ENCODE assay signal across 7 mouse cellular contexts in genomic region chr2:154892201-154893044, GRCm38 (mm10). TPM values are rescaled to one million over a fixed set of nuclear protein-coding genes. Genes with fewer than 3 reads are reported as not detected.
DNase-seq lines count a peak whose midpoint lies in the region; ATAC-seq lines count a peak whose summit lies in the region.

Gene Eif2s2 (minus strand): TSS chr2:154892935.

- H3K27me3 ChIP-seq in embryonic facial prominence, embryonic 11.5 days (ENCODE audit: control insufficient read depth, insufficient read depth, low read length): no peaks in the 10 kb centered on the region
- no peaks in the 10 kb centered on the region for H3K27me3 ChIP-seq in limb, embryonic 10.5 days (ENCODE audit: low read depth, poor library complexity, severe bottlenecking)
- H3K27me3 ChIP-seq in midbrain, embryonic 13.5 days: no peaks in the 10 kb centered on the region

- H3K27ac ChIP-seq in embryonic facial prominence, embryonic 11.5 days (replicated peaks; ENCODE audit: low read depth, low read length): peak within 1 kb of the TSS; percentile 65
- H3K27ac ChIP-seq in limb, embryonic 10.5 days: peak within 1 kb of the TSS; percentile 92
- H3K27ac ChIP-seq in midbrain, embryonic 13.5 days: peak within 1 kb of the TSS; percentile 61

- H3K4me3 ChIP-seq in embryonic facial prominence, embryonic 11.5 days (ENCODE audit: low read depth, low read length): peak within 1 kb of the TSS; percentile 90
- peak within 1 kb of the TSS; percentile 92 for H3K4me3 ChIP-seq in limb, embryonic 10.5 days
- H3K4me3 ChIP-seq in midbrain, embryonic 13.5 days (replicated peaks): peak within 1 kb of the TSS; percentile 95

- H3K4me1 ChIP-seq in embryonic facial prominence, embryonic 11.5 days (ENCODE audit: control insufficient read depth, insufficient read depth, low read length): no peaks in the 10 kb centered on the region
- peaks cover 18% of the 10 kb centered on the region for H3K4me1 ChIP-seq in limb, embryonic 10.5 days
- peaks cover 25% of the 10 kb centered on the region for H3K4me1 ChIP-seq in midbrain, embryonic 13.5 days (replicated peaks)

- H3K4me2 ChIP-seq in embryonic facial prominence, embryonic 11.5 days (ENCODE audit: low read depth, low read length): peak within 1 kb of the TSS; percentile 60
- peak within 1 kb of the TSS; percentile 79 for H3K4me2 ChIP-seq in midbrain, embryonic 13.5 days (replicated peaks)

- H3K36me3 ChIP-seq in embryonic facial prominence, embryonic 11.5 days (replicated peaks; ENCODE audit: control insufficient read depth, insufficient read depth, low read depth, low read length): no peaks in the 10 kb centered on the region
- peaks cover 22% of the 10 kb centered on the region for H3K36me3 ChIP-seq in limb, embryonic 10.5 days
- peaks cover 4% of the 10 kb centered on the region; the same call in 1 of the 2 replicates for H3K36me3 ChIP-seq in midbrain, embryonic 13.5 days

- ATAC-seq in embryonic facial prominence, embryonic 11.5 days (replicated peaks; ENCODE audit: insufficient number of reproducible peaks, low FRiP score, low TSS enrichment, low read depth): peak; percentile 96
- peak; percentile 95 for ATAC-seq in granulocyte monocyte progenitor cell, adult 5-6 weeks (replicated peaks; ENCODE audit: poor library complexity, severe bottlenecking)
- ATAC-seq in midbrain, embryonic 13.5 days: peak; percentile 98

- peak within 1 kb of the TSS; percentile 78 for H3K9ac ChIP-seq in embryonic facial prominence, embryonic 11.5 days (replicated peaks; ENCODE audit: low read length)
- H3K9ac ChIP-seq in midbrain, embryonic 13.5 days (replicated peaks): peak within 1 kb of the TSS; percentile 91

- WGBS in embryonic facial prominence, embryonic 11.5 days: under 1% methylated on average over 75 of the region's 75 CpGs
- WGBS in limb, embryonic 10.5 days: under 1% methylated on average over 75 of the region's 75 CpGs
- WGBS in midbrain, embryonic 13.5 days: under 1% methylated on average over 75 of the region's 75 CpGs

- peak; percentile 97 for DNase-seq in adrenal gland, postnatal 14 days
- peak; percentile 99 for DNase-seq in embryonic facial prominence, embryonic 11.5 days (ENCODE audit: low spot score)
- DNase-seq in kidney, adult 11 months: peak; percentile 97
- DNase-seq in limb, embryonic 10.5 days (ENCODE audit: low spot score): peak; percentile 95
- peak; percentile 95 for DNase-seq in spleen, adult 12 weeks (ENCODE audit: low spot score)

- no peaks in the 10 kb centered on the region for H3K9me3 ChIP-seq in embryonic facial prominence, embryonic 11.5 days (replicated peaks; ENCODE audit: control insufficient read depth, low read length)
- H3K9me3 ChIP-seq in limb, embryonic 10.5 days (replicated peaks): no peaks in the 10 kb centered on the region
- H3K9me3 ChIP-seq in midbrain, embryonic 13.5 days: no peaks in the 10 kb centered on the region

RNA-seq across cellular contexts. Expression of gene Eif2s2, which starts in this region (rescaled TPM):
- 138 and 155 TPM in 2 replicates for total RNA-seq in adrenal gland, postnatal 14 days (2021)
- 146 and 183 TPM in 2 replicates for polyA plus RNA-seq in embryonic facial prominence, embryonic 11.5 days (2014; fragmentation: Nextera tagmentation; extraction: Ambion mirVana)
- total RNA-seq in granulocyte monocyte progenitor cell, adult 5-6 weeks (2014; fragmentation: Nextera tagmentation): 145 and 157 TPM in 2 replicates
- 212 and 223 TPM in 2 replicates for total RNA-seq in granulocyte monocyte progenitor cell, adult 5-6 weeks (2017)
- 122 and 137 TPM in 2 replicates for polyA plus RNA-seq in limb, embryonic 10.5 days (2016; fragmentation: Nextera tagmentation; extraction: Ambion mirVana)
- polyA plus RNA-seq in midbrain, embryonic 13.5 days (2015; fragmentation: Nextera tagmentation; extraction: Ambion mirVana): 84.0 and 88.6 TPM in 2 replicates

Comparison
In these comparisons a context has a peak if more than half of its experiments do, and no peak if none do; other contexts are left out.
1. Peak in every context shown above with its lines: DNase-seq, ATAC-seq, H3K4me3 ChIP-seq and H3K27ac ChIP-seq.